Mouse (Mus musculus): ENCODE data around the gene Ano5.

Ano5 gene

DNA sequence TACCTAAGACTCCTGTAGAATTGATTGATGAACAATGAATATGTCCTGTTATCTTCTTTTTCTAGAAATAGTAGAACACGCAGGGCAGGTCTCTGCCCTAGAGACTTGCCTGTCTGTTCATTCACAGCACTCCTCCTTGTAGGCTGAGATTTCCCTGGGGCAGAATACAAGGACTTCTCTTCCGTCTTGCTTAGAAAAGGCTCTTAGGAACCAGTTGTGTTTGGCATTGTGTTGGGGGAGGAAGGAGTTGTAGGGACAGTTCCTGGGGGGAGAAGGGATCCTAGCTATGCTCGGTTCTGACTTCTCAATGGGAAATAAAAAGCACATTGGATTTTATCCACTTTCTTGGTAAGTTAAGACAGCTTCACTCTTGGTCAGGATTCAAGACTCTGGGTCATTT is 118.4 kb downstream of the Ano5 start:
- no peak for DNase-seq (ENCODE audit: low spot score)

DNA sequence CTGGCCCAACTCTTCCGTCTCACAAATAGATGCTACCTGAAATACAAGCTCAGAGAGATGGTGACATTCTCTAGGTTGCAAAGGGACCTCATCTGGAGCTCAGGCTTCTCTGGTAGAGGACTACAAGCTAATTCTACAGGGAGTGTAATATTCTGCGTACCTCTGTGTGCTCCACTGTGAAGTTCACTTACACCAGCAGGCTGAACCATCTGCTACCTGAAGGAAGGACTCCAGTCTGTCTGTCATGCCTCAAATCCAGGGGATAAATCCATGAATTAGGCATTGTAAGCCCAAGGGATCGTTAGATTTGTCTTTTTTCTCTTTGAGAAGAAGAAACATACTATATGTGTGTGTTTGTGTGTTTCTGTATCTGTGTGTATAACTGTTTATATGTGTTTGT is 120.3 kb downstream of the Ano5 start:
- DNase-seq (ENCODE audit: low spot score): no peak

DNA sequence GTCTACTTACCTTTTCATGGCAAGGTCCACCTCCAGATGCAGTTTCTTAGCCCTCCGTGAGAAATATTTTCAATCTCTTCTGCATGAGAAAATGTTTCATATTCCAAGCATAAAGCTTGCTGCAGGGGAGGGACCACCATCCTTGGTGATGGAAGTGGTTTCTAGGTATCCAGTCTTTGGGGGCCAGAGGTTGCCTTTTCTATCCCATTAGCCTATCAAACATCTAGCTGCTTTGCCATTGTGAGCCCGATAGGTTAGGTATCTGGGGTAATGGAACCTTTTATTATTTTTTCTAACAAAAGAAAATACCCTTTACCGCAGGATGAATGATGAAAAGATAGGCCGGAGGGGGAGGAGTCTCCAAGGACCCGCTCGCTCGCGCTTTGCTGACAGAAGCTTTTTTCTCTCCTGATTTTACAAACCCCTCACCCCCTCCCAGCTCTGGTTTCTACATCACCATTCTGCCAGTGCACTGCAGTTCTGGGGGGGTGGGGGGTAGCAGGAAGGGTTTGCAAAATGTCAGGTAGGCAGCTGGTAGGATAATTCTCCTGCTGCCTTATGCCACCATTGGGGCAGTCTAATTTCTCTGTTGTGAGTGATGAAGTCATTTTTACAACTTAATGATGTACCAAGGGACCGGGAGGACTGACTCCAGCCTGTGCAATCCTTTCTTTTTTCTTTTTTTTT is 121.9 kb downstream of the Ano5 start:
- DNase-seq (ENCODE audit: low spot score): no peak

DNA sequence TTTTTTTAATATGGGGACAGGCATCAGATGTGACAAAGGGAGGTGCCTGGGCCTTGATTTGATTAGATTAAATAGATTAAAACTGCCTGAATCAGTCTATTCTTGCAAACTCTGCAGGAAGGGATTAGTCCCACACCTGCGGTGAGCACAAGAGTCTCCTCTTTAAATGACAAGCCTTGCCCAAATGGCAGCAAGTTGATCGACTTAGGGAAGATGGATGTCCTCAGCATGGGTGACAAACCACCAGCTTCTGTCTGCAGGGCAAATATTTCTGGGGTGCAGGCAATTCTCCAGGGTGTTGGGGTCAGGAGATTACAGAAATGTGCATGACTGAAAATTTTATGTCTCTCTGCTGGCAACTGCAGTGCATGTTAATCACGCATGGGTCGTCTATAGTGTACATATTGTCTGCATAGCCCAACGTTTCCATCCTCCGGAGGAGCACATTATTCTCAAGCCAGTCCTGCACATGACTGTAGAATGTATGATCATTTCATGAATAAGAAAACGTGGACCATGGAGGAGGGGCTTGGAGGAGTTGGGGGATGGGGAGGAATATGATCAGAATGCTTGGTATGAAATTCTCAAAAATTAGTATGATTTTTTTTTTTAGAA is 122.5 kb downstream of the Ano5 start:
- no peak for DNase-seq (ENCODE audit: low spot score)
